Mouse (Mus musculus): ENCODE measurements around the gene Nlrp4f.

- TF ChIP-seq POLR2A (IDR thresholded peaks at IDR 0.05; ENCODE audit: borderline replicate concordance, control insufficient read depth, low read depth, low read length) (no peak), CTCF (IDR thresholded peaks at IDR 0.05; ENCODE audit: control insufficient read depth, insufficient read depth, low read length) (no peak)
Measured at GRCm38 (mm10) chr13:65225945-65226344, 20.2 kb upstream of the Nlrp4f start.

Measured in bone marrow, adult 2 months (tissue).